Mouse (Mus musculus) neural tube, embryonic 15.5 days (tissue): Measurements from ENCODE around the gene Hpcal1. TPM values are rescaled to one million over a fixed set of nuclear protein-coding genes. Genes with fewer than 3 reads are reported as not detected.

Source experiments
- ATAC-seq: fragments of 200-750 bp; cut with Nextera tagmentation; 2 replicates; pipeline ENCODE4 v1.8.0; 2017; ENCODE audit warnings: mild to moderate bottlenecking, moderate TSS enrichment, moderate library complexity; ENCODE audit not compliant: low FRiP score
- H3K27ac ChIP-seq: fragments of 300-500 bp; sonication (generic); replicated peaks from 2 replicates; pipeline ENCODE4 v1.5.1; 2015; ENCODE audit warnings: mild to moderate bottlenecking, inconsistent platforms
- H3K27me3 ChIP-seq: fragments of 300-500 bp; sonication (generic); replicated peaks from 2 replicates; pipeline ENCODE4 v1.6.1; 2015; ENCODE audit warnings: inconsistent platforms
- H3K36me3 ChIP-seq: fragments of 300-500 bp; sonication (generic); 2 replicates; pipeline ENCODE4 v1.6.1; 2015; ENCODE audit warnings: inconsistent platforms
- H3K4me1 ChIP-seq: fragments of 300-500 bp; sonication (generic); 2 replicates; pipeline ENCODE4 v1.6.1; 2015; ENCODE audit warnings: inconsistent platforms
- H3K4me2 ChIP-seq: fragments of 300-500 bp; sonication (generic); 2 replicates; pipeline ENCODE4 v1.6.1; 2015; ENCODE audit warnings: inconsistent platforms, mild to moderate bottlenecking, moderate library complexity
- H3K4me3 ChIP-seq: fragments of 300-500 bp; sonication (generic); replicated peaks from 2 replicates; pipeline ENCODE4 v1.5.1; 2015; ENCODE audit warnings: mild to moderate bottlenecking, inconsistent platforms
- H3K9ac ChIP-seq: fragments of 300-500 bp; sonication (generic); replicated peaks from 2 replicates; pipeline ENCODE4 v1.6.1; 2015; ENCODE audit warnings: mild to moderate bottlenecking, inconsistent platforms
- H3K9me3 ChIP-seq: fragments of 300-500 bp; sonication (generic); replicated peaks from 2 replicates; pipeline ENCODE4 v1.6.1; 2016; ENCODE audit warnings: inconsistent platforms
- whole genome bisulfite sequencing: fragments of 180-500 bp; shearing (Covaris S2); methylation state at CpG from one replicate; pipeline ENCODE4 v1.1.7; 2015; ENCODE audit warnings: mixed read lengths; 5-methylcytosine and 5-hydroxymethylcytosine counted together
- polyA plus RNA-seq: library from polyadenylated mRNA; unstranded; fragments of >200 nt; fragmentation: Nextera tagmentation; extraction: Ambion mirVana; gene quantifications from 2 replicates; pipeline ENCODE4 v1.2.1, GENCODE M21; 2015

The Hpcal1 gene
- polyA plus RNA-seq, 1 experiment from 2014 or later = 133 TPM

DNA sequence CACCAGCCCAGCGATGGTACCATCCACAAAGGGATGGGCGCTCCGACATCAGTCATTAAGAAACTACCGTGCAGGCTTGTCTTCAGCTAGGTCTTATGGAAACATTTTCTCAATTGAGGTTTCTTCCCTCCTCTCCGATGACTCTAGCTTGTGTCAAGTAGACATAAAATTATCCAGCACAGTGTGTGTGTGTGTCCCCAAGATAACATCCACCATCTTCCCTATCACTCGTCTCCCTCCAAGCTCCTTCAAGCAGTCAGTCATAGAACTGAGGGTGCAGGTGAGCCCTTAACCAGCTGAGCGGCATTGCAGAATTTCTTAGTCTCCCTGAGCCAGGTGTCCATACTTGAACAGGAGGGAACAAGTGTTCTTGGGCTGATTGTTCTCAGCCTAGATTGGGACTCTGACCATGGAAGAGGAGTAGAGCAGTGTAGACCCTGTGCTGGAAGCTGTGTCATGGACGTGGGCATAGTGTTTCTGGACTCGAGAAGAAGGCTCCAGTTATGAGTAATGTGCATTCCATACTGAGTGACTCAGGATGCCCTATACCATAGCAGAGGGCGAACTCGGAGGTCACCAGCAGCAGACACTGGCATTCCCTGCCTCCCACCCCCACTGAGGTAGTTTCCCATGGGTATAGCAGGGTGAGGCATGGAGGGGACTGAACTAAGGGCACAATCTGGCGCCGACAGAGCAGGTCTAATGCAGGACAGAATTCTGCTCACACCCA lies 32.0 kb downstream of the Hpcal1 start:
- Histone ChIP-seq H3K27ac (no peak overlapping the region), H3K27me3 (no peaks in the 10 kb centered on the region), H3K9me3 (no peaks in the 10 kb centered on the region), H3K36me3 (no peaks in the 10 kb centered on the region), H3K9ac (no peak overlapping the region), H3K4me3 (no peak overlapping the region), H3K4me2 (no peak overlapping the region), H3K4me1 (peaks cover 14% of the 10 kb centered on the region)
- WGBS = 95% methylated on average over 13 of the region's 13 CpGs
- no peak for ATAC-seq

DNA sequence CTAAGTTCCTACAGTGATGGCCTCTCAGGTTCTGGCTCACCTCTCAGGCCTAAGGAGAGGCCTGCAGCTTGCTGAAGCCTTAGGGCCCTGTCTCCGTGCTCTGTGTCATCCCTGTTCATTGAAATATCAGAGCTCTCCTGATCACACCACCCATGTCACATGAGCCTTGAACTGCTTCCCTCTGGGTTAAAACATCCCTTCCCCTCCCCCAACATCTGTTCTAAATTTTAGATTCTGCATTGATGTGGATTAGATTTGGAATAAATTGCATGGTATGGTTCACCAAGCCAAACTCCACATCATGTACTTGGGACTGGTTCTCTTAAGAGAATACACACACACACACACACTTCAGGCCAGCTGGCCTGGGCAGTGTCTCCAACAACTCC lies 32.5 kb downstream of the Hpcal1 start:
- Histone ChIP-seq H3K4me2 (no peak overlapping the region), H3K9ac (no peak overlapping the region), H3K36me3 (no peaks in the 10 kb centered on the region), H3K27ac (no peak overlapping the region), H3K27me3 (no peaks in the 10 kb centered on the region), H3K4me1 (peaks cover 18% of the 10 kb centered on the region), H3K9me3 (no peaks in the 10 kb centered on the region), H3K4me3 (no peak overlapping the region)
- ATAC-seq = no peak
- 95% methylated on average over 1 of the region's 1 CpGs for WGBS

DNA sequence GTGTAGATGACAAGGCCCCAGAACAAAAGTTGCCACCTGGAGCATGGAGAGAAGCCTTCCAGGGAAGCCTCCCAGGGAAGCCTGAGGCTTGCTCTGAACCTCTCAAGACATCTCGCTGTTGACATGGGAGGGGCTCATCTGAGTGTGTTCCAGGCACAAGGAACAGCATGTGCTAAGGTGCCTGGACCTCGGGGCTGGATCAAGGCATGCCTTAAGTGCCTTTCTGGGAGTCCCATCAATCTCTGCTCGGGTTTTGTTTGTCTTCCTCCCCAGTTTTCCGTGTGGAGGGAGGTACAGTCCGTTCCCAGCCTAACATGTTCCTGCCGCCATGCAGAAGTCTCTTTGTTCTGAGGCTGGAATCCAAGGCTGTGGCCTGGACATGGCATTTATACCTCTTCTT lies 33.3 kb downstream of the Hpcal1 start:
- no peaks in the 10 kb centered on the region for H3K36me3 ChIP-seq
- ATAC-seq = no peak
- no peak overlapping the region for H3K9ac ChIP-seq
- H3K4me3 ChIP-seq = no peak overlapping the region
- no peaks in the 10 kb centered on the region for H3K9me3 ChIP-seq
- no peak overlapping the region for H3K27ac ChIP-seq
- WGBS = 68% methylated on average over 6 of the region's 6 CpGs
- H3K4me2 ChIP-seq = no peak overlapping the region
- no peaks in the 10 kb centered on the region for H3K27me3 ChIP-seq
- H3K4me1 ChIP-seq = peaks cover 18% of the 10 kb centered on the region

DNA sequence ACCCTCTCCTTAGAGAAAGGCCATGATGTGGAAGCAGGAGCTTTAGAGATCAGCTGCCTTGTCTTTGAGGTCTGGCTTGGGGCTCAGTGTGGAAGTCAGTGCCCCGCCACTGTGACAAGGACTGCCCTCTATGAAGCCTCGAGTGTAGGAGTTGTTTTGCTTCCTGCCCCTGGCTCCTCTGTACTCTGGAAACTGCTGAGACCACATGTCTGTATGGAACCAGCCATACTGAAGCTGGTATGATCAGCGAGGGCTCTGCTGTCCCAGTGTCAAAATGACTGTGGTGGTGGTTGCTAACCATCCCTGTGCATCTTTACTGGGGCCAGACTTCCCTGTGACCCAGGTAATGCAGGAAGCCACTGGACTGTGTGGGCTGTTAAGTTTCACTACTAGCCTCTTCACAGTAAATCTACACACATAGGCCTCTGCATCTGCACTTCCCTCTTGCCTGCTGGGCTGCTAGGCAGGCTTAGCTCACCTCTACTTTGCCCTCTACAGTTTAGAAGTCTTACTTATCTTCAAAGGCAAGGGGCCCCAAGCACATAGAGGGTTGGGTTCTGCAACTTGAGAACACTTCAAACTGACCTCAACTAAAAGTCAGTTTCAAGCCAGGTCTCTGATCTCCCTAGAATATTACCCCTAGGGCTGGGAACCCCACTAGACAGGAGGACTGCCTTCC lies 33.9 kb downstream of the Hpcal1 start:
- WGBS = 72% methylated on average over 3 of the region's 3 CpGs
- ATAC-seq = no peak
- Histone ChIP-seq H3K27ac (no peak overlapping the region), H3K4me3 (no peak overlapping the region), H3K9me3 (no peaks in the 10 kb centered on the region), H3K9ac (no peak overlapping the region), H3K36me3 (no peaks in the 10 kb centered on the region), H3K27me3 (no peaks in the 10 kb centered on the region), H3K4me1 (peaks cover 18% of the 10 kb centered on the region), H3K4me2 (no peak overlapping the region)

DNA sequence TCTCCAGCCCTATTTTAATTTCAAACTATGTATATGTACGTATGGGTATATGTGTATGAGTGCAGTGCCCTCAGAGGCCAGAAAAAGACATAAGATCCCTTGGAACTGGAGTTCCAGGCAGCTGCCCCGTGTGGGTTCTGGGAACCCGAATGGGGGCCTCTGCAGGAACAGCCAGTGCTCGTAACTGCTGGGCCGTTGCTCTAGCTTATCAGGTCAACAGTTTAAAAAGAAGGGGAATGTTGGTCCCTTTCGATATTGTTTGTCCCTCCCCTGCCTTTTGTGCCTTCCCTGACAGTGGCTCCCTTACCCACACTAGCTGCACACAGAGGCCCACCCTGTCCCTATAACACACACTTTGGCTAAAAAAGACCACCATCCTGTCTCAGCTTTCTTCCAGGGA lies 34.9 kb downstream of the Hpcal1 start:
- no peaks in the 10 kb centered on the region for H3K36me3 ChIP-seq
- H3K4me3 ChIP-seq = no peak overlapping the region
- WGBS = 79% methylated on average over 6 of the region's 6 CpGs
- peaks cover 18% of the 10 kb centered on the region for H3K4me1 ChIP-seq
- no peak overlapping the region for H3K4me2 ChIP-seq
- H3K27me3 ChIP-seq = no peaks in the 10 kb centered on the region
- H3K9ac ChIP-seq = no peak overlapping the region
- no peak for ATAC-seq
- H3K9me3 ChIP-seq = no peaks in the 10 kb centered on the region
- no peak overlapping the region for H3K27ac ChIP-seq

DNA sequence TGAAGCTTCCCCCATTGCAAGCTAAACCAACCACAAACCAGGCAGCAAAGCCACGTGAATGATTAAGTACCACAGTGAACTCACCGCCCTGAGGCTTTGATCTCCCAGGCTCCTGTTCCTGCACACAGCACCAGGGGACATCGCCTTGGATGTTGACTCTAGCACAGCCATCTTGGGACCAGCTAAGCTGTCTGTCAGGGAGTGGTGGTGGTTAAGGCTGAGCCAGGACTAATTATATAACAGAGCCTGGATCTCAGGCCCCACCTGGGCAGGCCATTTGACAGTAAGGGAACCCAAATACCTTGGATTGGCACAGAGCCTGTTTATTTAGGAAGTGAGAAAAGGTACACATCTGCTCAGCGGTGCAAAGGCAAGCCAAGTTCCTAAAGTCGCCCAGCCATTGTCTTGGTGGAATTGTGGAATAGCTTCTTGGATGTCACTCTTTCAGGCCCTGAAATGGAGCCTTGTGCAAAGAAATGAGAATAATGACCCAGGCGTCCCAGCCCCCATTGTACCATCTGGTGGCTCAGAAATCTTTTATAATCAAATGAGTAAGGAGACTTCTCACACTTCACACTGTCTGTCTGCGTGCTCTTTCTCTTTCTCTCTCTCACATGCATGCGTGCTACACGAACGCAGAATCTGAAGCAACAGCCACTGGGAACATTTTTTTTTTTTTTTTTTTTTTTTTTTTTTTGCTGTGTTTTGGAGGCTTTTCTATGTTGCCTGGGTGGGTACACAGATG lies 36.1 kb downstream of the Hpcal1 start:
- WGBS = 39% methylated on average over 10 of the region's 10 CpGs
- Histone ChIP-seq H3K36me3 (no peaks in the 10 kb centered on the region), H3K27me3 (no peaks in the 10 kb centered on the region), H3K4me3 (no peak overlapping the region), H3K9me3 (no peaks in the 10 kb centered on the region), H3K9ac (no peak overlapping the region), H3K27ac (no peak overlapping the region), H3K4me2 (no peak overlapping the region), H3K4me1 (peaks cover 18% of the 10 kb centered on the region)
- no peak for ATAC-seq

DNA sequence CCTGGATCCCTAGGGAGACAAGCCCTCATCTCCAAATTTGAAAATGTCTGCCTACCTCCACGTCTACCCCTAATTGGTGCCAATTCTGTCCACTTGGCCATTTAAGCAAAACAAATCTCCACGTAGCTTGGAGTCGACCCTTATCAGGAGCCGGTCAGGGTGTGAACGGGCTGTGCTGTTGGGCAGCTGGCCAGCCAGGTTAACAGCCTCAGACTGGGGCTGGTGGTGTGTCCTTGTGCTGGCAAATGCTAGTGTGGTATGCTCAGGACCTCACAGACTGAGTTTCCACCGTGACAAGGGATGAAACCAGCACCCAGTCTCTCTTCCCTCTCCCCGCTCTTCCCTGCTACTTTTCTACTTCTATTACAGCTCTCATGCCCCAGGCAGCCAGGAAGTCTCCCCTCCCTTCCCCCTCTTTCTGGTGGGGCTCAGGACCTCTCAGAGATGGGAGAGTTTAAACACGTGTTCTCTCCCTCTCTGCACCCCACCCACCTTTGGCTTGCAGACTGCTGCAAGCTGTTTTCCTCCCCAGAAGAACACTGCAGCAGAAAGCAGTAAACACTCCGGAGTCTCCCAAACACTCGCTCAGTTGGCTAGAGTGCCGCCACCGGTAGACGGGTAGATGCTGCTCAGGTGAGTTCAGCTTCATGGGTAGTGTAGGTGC lies 37.2 kb downstream of the Hpcal1 start:
- Histone ChIP-seq H3K4me1 (peaks cover 18% of the 10 kb centered on the region), H3K27me3 (no peaks in the 10 kb centered on the region), H3K4me3 (no peak overlapping the region), H3K4me2 (no peak overlapping the region), H3K9me3 (no peaks in the 10 kb centered on the region), H3K27ac (no peak overlapping the region), H3K9ac (no peak overlapping the region), H3K36me3 (no peaks in the 10 kb centered on the region)
- WGBS = 68% methylated on average over 13 of the region's 13 CpGs
- ATAC-seq = no peak

DNA sequence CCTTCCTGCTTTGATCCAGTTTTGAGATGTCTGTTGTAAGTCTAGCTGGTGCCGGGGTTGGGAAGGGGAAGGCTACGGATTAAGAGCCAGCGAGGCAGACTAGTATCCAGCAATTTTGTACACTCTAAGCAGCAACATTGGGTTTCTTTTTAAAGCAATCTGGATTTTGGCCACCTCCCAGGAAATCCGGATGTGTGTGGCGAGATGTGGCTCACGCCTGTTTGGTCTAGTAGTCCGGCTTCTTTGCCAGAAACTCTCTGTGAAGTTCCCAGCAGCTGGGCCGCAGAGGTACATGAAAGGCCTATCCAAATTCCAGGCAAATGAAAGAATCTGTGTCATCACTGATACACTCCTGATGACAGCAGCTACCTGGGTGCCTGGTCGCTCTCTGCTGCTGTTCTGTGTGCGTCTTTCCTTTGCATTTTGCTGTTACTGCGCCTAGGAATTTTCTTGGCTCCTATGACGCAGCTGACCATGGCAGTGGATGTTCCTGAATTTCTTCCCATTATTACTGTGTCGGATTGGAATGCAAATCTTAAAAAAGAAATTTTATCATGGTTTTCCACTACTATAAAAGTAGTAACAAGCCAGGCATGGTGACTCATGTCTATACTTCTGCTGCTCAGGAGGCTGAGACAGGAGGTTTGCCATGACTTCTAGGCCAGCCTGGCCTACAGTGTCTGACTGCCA lies 38.7 kb downstream of the Hpcal1 start:
- H3K4me3 ChIP-seq = no peak overlapping the region
- no peak overlapping the region for H3K27ac ChIP-seq
- H3K9me3 ChIP-seq = no peaks in the 10 kb centered on the region
- H3K9ac ChIP-seq = no peak overlapping the region
- no peaks in the 10 kb centered on the region for H3K27me3 ChIP-seq
- no peaks in the 10 kb centered on the region for H3K36me3 ChIP-seq
- H3K4me1 ChIP-seq = peaks cover 26% of the 10 kb centered on the region
- H3K4me2 ChIP-seq = no peak overlapping the region
- WGBS = 80% methylated on average over 13 of the region's 13 CpGs
- ATAC-seq = no peak

DNA sequence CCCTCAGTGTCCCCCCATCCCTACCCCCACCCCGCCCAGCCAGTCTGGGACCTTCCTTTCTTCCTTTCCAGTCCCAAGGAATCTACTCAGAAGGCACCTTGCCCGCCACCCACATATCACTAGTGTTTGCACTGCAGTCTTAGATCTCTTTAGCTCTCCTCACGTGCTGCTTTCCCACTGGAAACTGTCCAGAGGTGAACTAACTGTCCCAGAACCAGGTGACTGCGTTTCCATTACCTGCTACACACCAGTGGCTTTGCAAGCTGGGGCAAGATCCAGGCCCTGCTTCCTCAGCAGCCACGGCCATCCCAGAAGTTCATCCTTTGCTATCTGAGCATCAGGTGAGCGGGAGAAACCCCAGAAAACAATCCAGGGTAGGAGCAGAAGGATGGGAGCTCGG lies 41.4 kb downstream of the Hpcal1 start:
- no peaks in the 10 kb centered on the region for H3K9me3 ChIP-seq
- no peak overlapping the region for H3K4me3 ChIP-seq
- no peaks in the 10 kb centered on the region for H3K36me3 ChIP-seq
- WGBS = 90% methylated on average over 7 of the region's 7 CpGs
- no peak overlapping the region for H3K4me2 ChIP-seq
- no peak overlapping the region for H3K9ac ChIP-seq
- H3K27me3 ChIP-seq = no peaks in the 10 kb centered on the region
- no peak for ATAC-seq
- H3K27ac ChIP-seq = no peak overlapping the region
- peaks cover 21% of the 10 kb centered on the region for H3K4me1 ChIP-seq

DNA sequence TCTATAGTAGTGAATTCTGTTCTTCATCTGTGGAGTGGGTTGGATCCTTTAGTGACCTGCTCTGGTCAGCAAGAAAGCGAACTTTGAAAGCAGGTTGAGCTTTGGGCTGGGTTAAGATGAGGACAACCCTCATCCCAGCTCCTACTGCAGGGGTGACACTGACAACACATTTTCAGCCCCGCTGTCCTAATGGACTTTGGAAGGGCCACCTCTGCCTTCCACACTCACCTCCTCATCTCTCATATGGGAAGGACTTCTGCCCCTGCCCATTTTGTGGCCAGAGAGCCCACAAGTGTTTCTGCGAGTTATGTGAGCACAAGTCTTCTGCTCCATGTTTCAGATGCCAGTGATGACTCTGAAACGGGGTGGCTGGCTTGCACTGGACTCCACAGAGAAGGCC lies 41.9 kb downstream of the Hpcal1 start:
- no peaks in the 10 kb centered on the region for H3K9me3 ChIP-seq
- H3K27ac ChIP-seq = no peak overlapping the region
- no peak overlapping the region for H3K4me2 ChIP-seq
- ATAC-seq = no peak
- 89% methylated on average over 4 of the region's 4 CpGs for WGBS
- no peaks in the 10 kb centered on the region for H3K36me3 ChIP-seq
- H3K4me3 ChIP-seq = no peak overlapping the region
- peaks cover 16% of the 10 kb centered on the region for H3K4me1 ChIP-seq
- no peaks in the 10 kb centered on the region for H3K27me3 ChIP-seq
- no peak overlapping the region for H3K9ac ChIP-seq
